Mouse (Mus musculus) MEL (cell line): ENCODE data around the gene Rundc1. TPM values are rescaled to one million over a fixed set of nuclear protein-coding genes. Genes with fewer than 3 reads are reported as not detected.
"Not testable (repeated sequence)": the region's sequence is repeated elsewhere in the genome, so short reads cannot be mapped to it uniquely, and the experiment has no call there.

ENCODE experiments used
- DNase-seq: peaks from one replicate; pipeline ENCODE4 v3.0.0; 2011; ENCODE audit warnings: low read depth, low spot score
- H3K27ac ChIP-seq: 2 replicates; pipeline ENCODE4 v1.5.1; 2012; ENCODE audit warnings: low read depth, mild to moderate bottlenecking, control low read depth, low read length, moderate library complexity; ENCODE audit not compliant: control insufficient read depth
- H3K27me3 ChIP-seq, 2 experiments: fragments of 150-350 bp in 1 of 2; sonication (generic) in 1 of 2; 2 replicates each; pipeline ENCODE4 v1.6.1; 2012; ENCODE audit warnings: low read length in 2 of 2, mild to moderate bottlenecking in 2 of 2, improper control_type of control experiment in 1 of 2, moderate library complexity in 1 of 2; ENCODE audit not compliant: insufficient read depth in 2 of 2, control insufficient read depth in 1 of 2
- H3K36me3 ChIP-seq, 2 experiments: 2 replicates each; pipeline ENCODE4 v1.6.1; 2012 to 2014; ENCODE audit warnings: low read length in 2 of 2, improper control_type of control experiment in 1 of 2, inconsistent platforms in 1 of 2, mild to moderate bottlenecking in 1 of 2; ENCODE audit not compliant: insufficient read depth in 2 of 2, control insufficient read depth in 1 of 2
- H3K4me1 ChIP-seq, 2 experiments: fragments of 150-350 bp in 1 of 2; sonication (generic) in 1 of 2; 2 replicates each; pipeline ENCODE4 v1.6.1; 2012; ENCODE audit warnings: low read length in 2 of 2, improper control_type of control experiment in 1 of 2, mild to moderate bottlenecking in 1 of 2; ENCODE audit not compliant: insufficient read depth in 2 of 2, control insufficient read depth in 1 of 2
- H3K4me3 ChIP-seq, 2 experiments: fragments of 150-350 bp in 1 of 2; sonication (generic) in 1 of 2; 2 replicates each; pipeline ENCODE4 v1.5.1; 2012; ENCODE audit warnings: low read depth in 2 of 2, low read length in 2 of 2, mild to moderate bottlenecking in 2 of 2, moderate library complexity in 2 of 2, control low read depth in 1 of 2, improper control_type of control experiment in 1 of 2; ENCODE audit not compliant: control insufficient read depth in 1 of 2, insufficient read depth in 1 of 2
- H3K79me2 ChIP-seq: 2 replicates; pipeline ENCODE4 v1.6.1; 2012; ENCODE audit warnings: mild to moderate bottlenecking, low read length, moderate library complexity; ENCODE audit not compliant: control insufficient read depth, poor library complexity, insufficient read depth
- H3K9ac ChIP-seq: 2 replicates; pipeline ENCODE4 v1.6.1; 2012; ENCODE audit warnings: low read depth, mild to moderate bottlenecking, control low read depth, low read length, moderate library complexity; ENCODE audit not compliant: control insufficient read depth, poor library complexity, severe bottlenecking
- H3K9me3 ChIP-seq: fragments of 150-350 bp; sonication (generic); replicated peaks from 2 replicates; pipeline ENCODE4 v1.6.1; 2012; ENCODE audit warnings: mild to moderate bottlenecking, low read length, improper control_type of control experiment, moderate library complexity; ENCODE audit not compliant: insufficient read depth
- BHLHE40 ChIP-seq: IDR thresholded peaks from 2 replicates; pipeline ENCODE4 v1.6.1; 2012; ENCODE audit warnings: low read depth, mild to moderate bottlenecking, inconsistent platforms, low read length, improper control_type of control experiment, borderline replicate concordance
- CHD1 ChIP-seq: IDR thresholded peaks from 2 replicates; pipeline ENCODE4 v1.6.1; 2012; ENCODE audit warnings: low read depth, mild to moderate bottlenecking, inconsistent platforms, low read length, improper control_type of control experiment
- CTCF ChIP-seq, 3 experiments: IDR thresholded peaks in 2 of 3; conservative IDR thresholded peaks in 1 of 3; 2 replicates each; pipeline ENCODE4 v1.5.1; 2011 to 2012; ENCODE audit warnings: low read length in 3 of 3, low read depth in 2 of 3, mild to moderate bottlenecking in 2 of 3, improper control_type of control experiment in 1 of 3, inconsistent platforms in 1 of 3, mixed read lengths in 1 of 3, moderate library complexity in 1 of 3; ENCODE audit not compliant: control insufficient read depth in 1 of 3, insufficient read depth in 1 of 3, poor library complexity in 1 of 3, severe bottlenecking in 1 of 3
- E2F4 ChIP-seq: IDR thresholded peaks from 2 replicates; pipeline ENCODE4 v1.6.1; 2011; ENCODE audit warnings: low read depth, low read length, improper control_type of control experiment, borderline replicate concordance
- ELF1 ChIP-seq: IDR thresholded peaks from 2 replicates; pipeline ENCODE4 v1.6.1; 2014; ENCODE audit warnings: low read depth, mild to moderate bottlenecking, inconsistent platforms, low read length, improper control_type of control experiment, moderate library complexity
- ETS1 ChIP-seq: IDR thresholded peaks from 2 replicates; pipeline ENCODE4 v1.6.1; 2012; ENCODE audit warnings: low read depth, mild to moderate bottlenecking, inconsistent platforms, low read length, improper control_type of control experiment, moderate library complexity
- HCFC1 ChIP-seq: IDR thresholded peaks from 2 replicates; pipeline ENCODE4 v1.6.1; 2012; ENCODE audit warnings: low read depth, mild to moderate bottlenecking, inconsistent platforms, low read length, improper control_type of control experiment, moderate library complexity
- JUND ChIP-seq: IDR thresholded peaks from 2 replicates; pipeline ENCODE4 v1.6.1; 2011; ENCODE audit warnings: low read depth, mild to moderate bottlenecking, improper control_type of control experiment, low read length
- MAX ChIP-seq: IDR thresholded peaks from 2 replicates; pipeline ENCODE4 v1.6.1; 2011; ENCODE audit warnings: low read length, improper control_type of control experiment
- MAZ ChIP-seq: IDR thresholded peaks from 2 replicates; pipeline ENCODE4 v1.6.1; 2012; ENCODE audit warnings: low read depth, mild to moderate bottlenecking, inconsistent platforms, low read length, improper control_type of control experiment
- MXI1 ChIP-seq: IDR thresholded peaks from 2 replicates; pipeline ENCODE4 v1.6.1; 2011; ENCODE audit warnings: mild to moderate bottlenecking, low read depth, low read length, improper control_type of control experiment
- MYC ChIP-seq: IDR thresholded peaks from 2 replicates; pipeline ENCODE4 v1.6.1; 2011; ENCODE audit warnings: low read depth, mild to moderate bottlenecking, low read length, improper control_type of control experiment, moderate library complexity
- NELFE ChIP-seq: IDR thresholded peaks from 2 replicates; pipeline ENCODE4 v1.6.1; 2011; ENCODE audit warnings: low read depth, low read length, improper control_type of control experiment
- NRF1 ChIP-seq: IDR thresholded peaks from 2 replicates; pipeline ENCODE4 v1.6.1; 2014; ENCODE audit warnings: low read depth, mild to moderate bottlenecking, inconsistent platforms, low read length, improper control_type of control experiment, moderate library complexity; ENCODE audit not compliant: poor library complexity, insufficient read depth, severe bottlenecking
- POLR2A ChIP-seq, 2 experiments: IDR thresholded peaks; 2 replicates each; pipeline ENCODE4 v1.6.1; 2011 to 2012; ENCODE audit warnings: low read length in 2 of 2, mild to moderate bottlenecking in 2 of 2, control low read depth in 1 of 2, improper control_type of control experiment in 1 of 2, low read depth in 1 of 2, moderate library complexity in 1 of 2; ENCODE audit not compliant: control insufficient read depth in 1 of 2, insufficient read depth in 1 of 2, poor library complexity in 1 of 2
- POLR2AphosphoS2 ChIP-seq: IDR thresholded peaks from 2 replicates; pipeline ENCODE4 v1.6.1; 2011; ENCODE audit warnings: low read length, improper control_type of control experiment
- RAD21 ChIP-seq: IDR thresholded peaks from 2 replicates; pipeline ENCODE4 v1.6.1; 2011; ENCODE audit warnings: mild to moderate bottlenecking, low read depth, low read length, improper control_type of control experiment
- RCOR1 ChIP-seq: IDR thresholded peaks from 2 replicates; pipeline ENCODE4 v1.6.1; 2012; ENCODE audit warnings: low read depth, mild to moderate bottlenecking, inconsistent platforms, low read length, improper control_type of control experiment
- SIN3A ChIP-seq: IDR thresholded peaks from 2 replicates; pipeline ENCODE4 v1.6.1; 2012; ENCODE audit warnings: low read length, improper control_type of control experiment, inconsistent platforms
- TBP ChIP-seq: IDR thresholded peaks from 2 replicates; pipeline ENCODE4 v1.8.0; 2011; ENCODE audit warnings: low read depth, low read length, improper control_type of control experiment
- TCF12 ChIP-seq: IDR thresholded peaks from 2 replicates; pipeline ENCODE4 v1.6.1; 2014; ENCODE audit warnings: low read depth, mild to moderate bottlenecking, inconsistent platforms, low read length, improper control_type of control experiment, moderate library complexity
- UBTF ChIP-seq: IDR thresholded peaks from 2 replicates; pipeline ENCODE4 v1.6.1; 2012; ENCODE audit warnings: low read depth, mild to moderate bottlenecking, inconsistent platforms, low read length, improper control_type of control experiment, moderate library complexity, borderline replicate concordance; ENCODE audit not compliant: insufficient read depth
- USF1 ChIP-seq: IDR thresholded peaks from 2 replicates; pipeline ENCODE4 v1.6.1; 2014; ENCODE audit warnings: low read depth, mild to moderate bottlenecking, inconsistent platforms, low read length, improper control_type of control experiment, moderate library complexity
- ZKSCAN1 ChIP-seq: IDR thresholded peaks from 2 replicates; pipeline ENCODE4 v1.6.1; 2012; ENCODE audit warnings: low read depth, mild to moderate bottlenecking, inconsistent platforms, low read length, improper control_type of control experiment, moderate library complexity
- ZMIZ1 ChIP-seq: IDR thresholded peaks from 2 replicates; pipeline ENCODE4 v1.6.1; 2012; ENCODE audit warnings: low read depth, mild to moderate bottlenecking, inconsistent platforms, low read length, improper control_type of control experiment, moderate library complexity
- polyA plus RNA-seq, 2 experiments: library from polyadenylated mRNA; stranded (reverse) in 1 of 2; unstranded in 1 of 2; fragments of >175 nt in 1 of 2; fragments of >200 nt in 1 of 2; gene quantifications; 2 replicates each; pipeline versions ENCODE4 v1.2.1 to v1.2.4; 2012; ENCODE audit warnings: low replicate concordance in 2 of 2, low read depth in 1 of 2; ENCODE audit not compliant: insufficient read length in 2 of 2, insufficient read depth in 1 of 2, missing spikeins in 1 of 2
- total RNA-seq: library from RNA; depleted of rRNA; stranded (reverse); fragments of 300-350 nt; gene quantifications from 2 replicates; pipeline ENCODE4 v1.2.3, GENCODE M21; 2012; rRNA removed

The Rundc1 gene
- total RNA-seq (8.5 and 9.2 TPM in 2 replicates), polyA plus RNA-seq (10 to 100 TPM in 1 of 2 experiments, not detected in 1; 13.1 TPM)

- TF ChIP-seq RAD21 (no peak), RCOR1 (peak; percentile 65), TCF12 (peak; percentile 71), CHD1 (peak; percentile 92; the same call in 1 of the 2 replicates), MAZ (peak; percentile 52; the same call in 1 of the 2 replicates), USF1 (0 out of 2 replicates have a peak, but pooled peaks have one; percentile 20), E2F4 (no peak), JUND (no peak), SIN3A (peak; percentile 98), NELFE (peak; percentile 76), ZMIZ1 (no peak), ETS1 (peak; percentile 57; the same call in 1 of the 2 replicates), POLR2A (IDR thresholded peaks at IDR 0.05; ENCODE audit: control insufficient read depth in 1 of 2, insufficient read depth in 1 of 2, low read depth in 1 of 2, low read length in 2 of 2, poor library complexity in 1 of 2) (peak; percentile 64 to 76; a peak in 2 of 4 replicates), POLR2AphosphoS2 (0 out of 2 replicates have a peak, but pooled peaks have one; percentile 9), BHLHE40 (peak; percentile 6; the same call in 1 of the 2 replicates), ELF1 (peak; percentile 98), MXI1 (peak; percentile 95), ZKSCAN1 (no peak), HCFC1 (peak; percentile 85), CTCF (IDR thresholded peaks at IDR 0.05 in 2 of 3, conservative IDR thresholded peaks at IDR 0.05 in 1 of 3; ENCODE audit: control insufficient read depth in 1 of 3, insufficient read depth in 1 of 3, low read depth in 2 of 3, low read length in 3 of 3, poor library complexity in 1 of 3, severe bottlenecking in 1 of 3) (peak in 2 of 3 experiments; percentile 31 to 42; a peak in 4 of 6 replicates), MAX (peak; percentile 57), NRF1 (peak; percentile 53), MYC (peak; percentile 67; the same call in 1 of the 2 replicates), UBTF (peak; percentile 31; the same call in 1 of the 2 replicates), TBP (peak; percentile 27; the same call in 1 of the 2 replicates)
- peak within 1 kb of the TSS; percentile 85 to 91 for H3K4me3 ChIP-seq
These were observed at the start of gene Rundc1, which contains the start of gene Ptges3l for GRCm38 (mm10) chr11:101424925-101425813. TSS of gene Rundc1 (plus strand) at chr11:101425085. TSS of gene Ptges3l (minus strand) at chr11:101425333.

GRCm38 (mm10) chr11:101378196-101378595 lies 46.7 kb upstream of the Rundc1 start:
- peaks cover 19 to 28% of the 10 kb centered on the region in 2 experiments for H3K27me3 ChIP-seq
- H3K9me3 ChIP-seq, DNase-seq, H3K27ac ChIP-seq, H3K36me3 ChIP-seq, H3K4me1 ChIP-seq, H3K79me2 ChIP-seq, H3K9ac ChIP-seq, H3K4me3 ChIP-seq: not testable (repeated sequence)

More at GRCm38 (mm10) chr11:101424925-101425813, at the start of gene Rundc1, which contains the start of gene Ptges3l:
- H3K4me1 ChIP-seq: peaks cover 8 to 20% of the 10 kb centered on the region in 2 experiments
- H3K27me3 ChIP-seq: no peaks in the 10 kb centered on the region
- peaks cover 20% of the 10 kb centered on the region for H3K79me2 ChIP-seq
- DNase-seq: peak; percentile 99
- H3K27ac ChIP-seq: peak within 1 kb of the TSS; percentile 59
- H3K36me3 ChIP-seq: peaks cover 3 to 16% of the 10 kb centered on the region in 2 experiments
- no peaks in the 10 kb centered on the region for H3K9me3 ChIP-seq
- peak within 1 kb of the TSS; percentile 85 for H3K9ac ChIP-seq
